Mouse (Mus musculus): ENCODE measurements at regions not wholly inside any gene's neighbourhood (a gene's known extent, or its start where the extent isn't known, plus 50 kb on each side); places are given as distances from the start of the nearest gene placed in this dataset.
"Not testable (repeated sequence)": the region's sequence is repeated elsewhere in the genome, so short reads cannot be mapped to it uniquely, and the experiment has no call there.

DNA sequence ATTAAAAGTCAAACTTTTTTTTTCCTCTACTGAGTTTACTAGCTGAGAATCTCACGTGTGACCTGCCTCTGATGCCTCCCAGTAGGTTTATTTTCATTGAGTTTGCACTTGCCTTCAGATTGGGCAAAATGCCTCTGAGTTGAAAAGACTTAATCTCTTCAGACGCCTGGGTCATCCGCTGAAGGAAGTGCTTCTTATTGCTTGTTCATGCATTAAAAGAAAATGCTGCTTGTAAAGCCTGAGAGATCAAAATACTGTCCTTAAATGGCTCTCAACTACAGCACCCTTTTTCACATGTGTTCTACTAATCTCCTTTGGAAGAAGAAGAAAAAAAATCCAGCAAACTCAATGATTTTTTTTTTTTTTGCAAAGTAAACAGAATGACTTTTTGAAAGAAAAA, 351.5 kb downstream of the Kcnh5 start:
- no peak for DNase-seq

DNA sequence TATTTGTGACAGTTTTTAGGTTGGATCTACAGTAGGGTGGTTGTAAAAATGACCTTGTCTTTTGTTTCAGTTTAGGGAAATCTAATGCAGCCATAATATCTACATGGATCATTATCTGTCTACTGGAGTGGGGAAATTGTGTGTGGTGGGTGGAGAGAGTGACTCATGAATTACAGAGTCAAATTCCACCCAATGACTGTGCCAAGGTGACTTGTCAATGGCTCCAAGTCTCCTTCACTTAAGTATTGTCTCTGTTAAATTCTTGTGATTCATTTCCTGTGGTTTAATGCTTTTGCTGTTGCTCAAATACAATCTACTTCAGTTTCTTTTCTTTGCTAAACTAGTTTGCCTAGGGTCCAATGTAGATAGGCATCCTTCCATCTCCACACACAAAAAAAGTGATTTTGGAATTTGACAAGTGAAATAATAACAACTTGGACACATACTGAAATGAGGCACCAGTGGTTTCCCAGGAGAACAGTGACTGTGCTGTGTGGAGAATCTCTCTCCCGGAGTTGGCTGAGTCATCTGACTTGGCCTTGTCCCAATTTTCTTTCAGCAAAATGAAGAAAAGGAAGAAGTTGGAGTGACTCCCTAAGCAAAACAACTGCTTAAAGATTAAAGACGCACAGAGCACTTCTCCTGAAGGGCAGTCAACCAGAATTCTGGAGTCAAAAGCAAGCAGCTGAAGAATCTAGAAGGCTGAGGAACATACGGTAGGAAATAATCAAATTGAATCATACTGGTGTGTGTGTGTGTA, 352.2 kb downstream of the Kcnh5 start:
- DNase-seq, result peak; percentile 24

DNA sequence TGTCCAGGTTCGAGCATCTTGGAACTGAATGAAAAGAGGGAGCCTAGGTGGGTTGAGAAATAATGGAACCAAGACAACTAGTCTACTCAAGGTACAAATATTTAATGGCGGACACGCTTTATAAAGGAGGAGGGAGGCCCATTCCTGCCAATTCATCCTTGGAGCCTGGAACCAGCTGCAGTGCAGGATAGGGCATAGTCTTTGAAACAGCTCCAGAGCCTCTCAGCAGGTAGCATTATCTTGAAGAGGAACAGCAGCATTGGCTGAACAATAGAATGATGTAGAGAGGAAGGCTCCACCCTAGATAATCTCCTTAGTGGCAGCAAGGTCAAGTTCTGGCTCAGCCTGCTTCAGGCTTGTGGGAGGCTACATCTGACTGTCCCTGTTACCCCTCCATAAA, 361.0 kb downstream of the Kcnh5 start:
- not testable (repeated sequence) for DNase-seq

DNA sequence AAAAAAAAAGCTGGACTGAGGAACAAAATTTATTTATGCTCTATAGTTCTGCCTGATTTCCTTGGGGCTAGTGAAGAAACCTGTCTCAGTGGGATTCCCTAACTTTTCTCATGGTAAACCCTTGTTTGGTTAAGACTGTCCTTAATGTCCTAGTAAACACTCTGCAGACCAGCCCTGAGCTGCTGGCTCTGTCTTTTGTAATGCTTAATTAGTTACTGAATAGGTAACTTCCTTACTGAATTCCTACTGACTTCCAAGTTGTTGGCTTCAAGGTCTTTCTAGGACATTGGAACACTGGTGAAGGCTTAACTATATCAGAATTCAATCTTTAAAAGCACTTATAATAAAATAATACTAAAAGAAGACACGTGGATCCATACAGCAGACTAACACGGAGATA, 368.6 kb downstream of the Kcnh5 start:
- DNase-seq, result not testable (repeated sequence)

GRCm38 (mm10) chr12:74807926-74808325, 369.2 kb downstream of the Kcnh5 start:
- DNase-seq, result not testable (repeated sequence)

DNA sequence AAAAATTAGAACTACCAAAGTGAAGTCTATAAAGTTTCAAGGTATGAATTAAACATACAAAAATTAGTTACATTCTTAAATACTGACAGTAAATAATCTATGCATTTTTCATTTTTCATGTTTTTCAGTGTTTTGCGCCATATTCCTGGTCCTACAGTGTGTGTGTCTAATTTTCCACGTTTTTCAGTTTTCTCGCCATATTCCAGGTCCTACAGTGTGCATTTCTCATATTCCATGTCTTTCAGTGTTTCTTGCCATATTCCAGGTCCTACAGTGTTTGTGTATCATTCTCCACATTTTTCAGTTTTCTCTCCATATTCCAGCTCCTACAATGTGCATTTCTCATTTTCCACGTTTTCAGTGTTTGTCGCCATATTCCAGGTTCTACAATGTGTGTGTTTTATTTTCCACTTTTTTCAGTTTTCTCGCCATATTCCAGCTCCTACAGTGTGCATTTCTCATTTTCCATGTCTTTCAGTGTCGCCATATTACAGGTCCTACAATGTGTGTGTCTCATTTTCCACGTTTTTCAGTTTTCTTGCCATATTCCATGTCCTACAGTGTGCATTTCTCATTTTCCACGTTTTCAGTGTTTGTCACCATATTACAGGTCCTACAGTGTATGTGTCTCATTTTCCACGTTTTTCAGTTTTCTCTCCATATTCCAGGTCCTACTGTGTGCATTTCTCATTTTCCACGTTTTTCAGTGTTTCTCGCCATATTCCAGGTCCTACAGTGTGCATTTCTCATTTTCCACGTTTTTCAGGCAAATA, 373.2 kb downstream of the Kcnh5 start:
- DNase-seq, result no peak

DNA sequence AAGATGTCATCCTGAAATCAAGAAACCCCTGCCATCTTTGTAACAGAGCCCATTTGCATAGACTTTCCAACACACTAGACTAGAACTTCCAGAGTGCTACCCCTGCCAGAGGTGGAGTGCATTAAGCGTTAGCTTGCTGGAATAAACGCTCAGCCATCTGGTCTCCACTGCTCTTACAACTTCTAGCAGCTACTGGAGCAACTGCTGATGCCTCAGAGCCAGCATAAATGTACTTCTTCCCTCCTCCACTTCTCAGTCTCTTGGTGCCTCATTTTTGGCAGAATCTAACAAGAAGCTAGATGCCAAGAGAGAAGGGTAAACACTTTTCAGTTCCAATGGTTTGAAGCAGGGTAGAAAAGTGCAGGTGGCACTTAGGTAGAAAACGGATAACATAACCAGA, 385.1 kb downstream of the Kcnh5 start:
- DNase-seq, result no peak

- no peak for DNase-seq
These were observed 414.8 kb downstream of the Kcnh5 start for GRCm38 (mm10) chr12:74762284-74762683.

- DNase-seq, result no peak
These were observed 428.9 kb upstream of the Gm11042 start for GRCm38 (mm10) chr12:74745051-74745450.

DNA sequence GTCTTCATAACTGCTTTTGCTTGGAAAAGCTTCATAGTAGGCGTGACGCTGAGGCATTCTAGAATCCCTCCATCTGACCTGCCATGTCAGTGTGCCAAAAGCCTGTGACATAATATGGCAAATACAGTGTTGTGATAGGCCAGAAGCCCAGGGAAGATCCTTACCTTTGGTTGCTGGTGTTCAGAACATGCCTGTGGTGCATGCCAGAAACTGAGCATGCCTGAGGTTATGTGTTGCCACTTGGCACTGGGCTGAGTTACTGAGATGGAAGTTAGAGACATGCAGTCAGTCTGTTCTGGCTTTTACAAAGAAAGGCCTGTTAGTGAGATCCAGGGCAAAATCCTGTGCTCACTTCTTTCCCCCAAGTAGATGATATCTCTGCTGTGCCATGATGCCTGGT, 412.7 kb upstream of the Gm11042 start:
- no peak for DNase-seq

- DNase-seq, result no peak
These were observed 363.0 kb upstream of the Gm11042 start for GRCm38 (mm10) chr12:74679149-74679548.

- DNase-seq, result no peak
These were observed 361.6 kb upstream of the Gm11042 start for GRCm38 (mm10) chr12:74677835-74678234.

GRCm38 (mm10) chr12:74658406-74658805, 342.2 kb upstream of the Gm11042 start:
- no peak for DNase-seq

DNA sequence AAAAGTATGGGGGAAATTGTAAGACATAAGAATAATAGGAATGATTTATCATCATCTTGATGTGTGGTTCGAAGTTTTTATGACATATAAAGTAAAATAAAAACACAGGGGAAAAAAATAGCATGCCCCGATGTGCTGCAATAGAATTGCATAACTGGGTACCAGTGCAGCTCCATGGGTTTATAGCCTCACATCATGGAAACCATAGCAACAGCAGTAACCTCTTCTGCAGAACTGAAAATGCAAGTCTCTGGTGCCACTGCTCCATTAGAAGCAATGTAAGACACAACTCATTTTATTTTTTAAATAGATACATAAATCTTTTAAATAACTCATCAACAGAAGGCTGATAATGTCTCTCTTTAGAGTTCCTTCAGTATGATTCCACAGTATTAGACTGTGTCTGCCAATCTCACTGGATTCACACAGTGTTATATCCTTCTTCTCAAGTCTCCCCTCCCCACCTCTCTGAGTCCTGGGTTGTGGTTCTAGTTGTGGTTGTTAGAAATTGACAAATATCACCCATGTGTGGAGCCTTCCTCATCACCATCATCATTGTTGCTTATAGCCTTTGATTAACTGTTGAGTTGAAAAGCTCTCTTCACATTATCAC, 340.9 kb upstream of the Gm11042 start:
- DNase-seq, result no peak

- no peak for DNase-seq
These were observed 335.1 kb upstream of the Gm11042 start for GRCm38 (mm10) chr12:74651256-74651655.

DNA sequence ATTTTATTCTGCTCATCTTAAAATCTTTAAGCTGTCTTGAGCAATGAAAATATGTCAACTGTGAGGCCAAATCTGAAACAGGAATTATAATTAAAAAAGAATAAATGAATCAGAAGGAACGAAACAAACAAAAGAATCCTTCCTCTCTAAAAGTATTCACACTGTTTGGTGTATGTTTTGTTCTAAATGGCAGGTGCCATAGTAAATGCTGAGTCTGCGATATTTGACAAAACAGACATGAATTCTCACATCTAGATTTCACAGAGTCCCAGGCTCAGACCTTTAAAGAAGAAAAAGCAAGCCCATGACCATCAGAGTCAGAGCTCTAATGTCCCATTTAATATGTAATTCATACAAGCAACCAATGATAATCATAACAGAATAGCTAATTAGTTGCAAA, 316.6 kb upstream of the Gm11042 start:
- DNase-seq, result no peak

GRCm38 (mm10) chr12:74595208-74595607, 279.0 kb upstream of the Gm11042 start:
- no peak for DNase-seq

DNA sequence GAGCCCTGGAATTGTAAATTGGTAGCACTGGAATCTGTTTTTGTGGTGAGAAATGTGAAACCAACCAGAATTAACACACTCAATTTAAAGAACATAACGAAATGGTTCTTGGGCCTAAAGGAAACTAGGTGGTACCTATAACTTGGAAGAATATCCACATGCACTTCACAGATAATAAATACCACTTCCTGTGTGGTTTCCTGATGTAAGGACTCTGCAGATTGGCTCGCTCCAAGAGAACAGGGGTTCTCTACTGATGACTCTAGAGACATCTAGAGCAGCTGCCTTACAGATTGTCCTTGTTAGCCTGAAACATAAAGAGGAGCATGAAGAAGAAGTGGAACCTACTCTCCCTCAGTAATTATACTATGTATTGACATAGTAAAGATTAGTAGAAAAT, 238.4 kb upstream of the Gm11042 start:
- DNase-seq, result no peak

DNA sequence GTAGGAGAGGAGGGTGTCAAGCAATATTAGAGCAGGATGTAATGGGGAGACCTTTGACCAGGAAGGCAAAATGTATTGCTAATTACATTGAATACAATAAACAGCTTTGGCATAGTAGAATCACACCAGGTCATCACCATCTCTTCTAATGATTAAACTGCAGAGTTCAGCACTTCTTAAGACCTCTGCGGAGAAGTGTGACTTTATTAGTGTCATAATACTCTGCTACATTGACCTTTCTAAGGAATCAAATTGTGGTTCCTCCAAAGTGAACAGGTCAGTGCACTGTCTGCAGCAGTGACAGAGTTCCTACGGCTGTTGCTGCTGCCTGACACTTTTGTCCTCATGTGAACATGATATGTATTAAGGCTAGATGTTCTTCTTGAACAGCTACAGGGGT, 228.0 kb upstream of the Gm11042 start:
- DNase-seq, result no peak

DNA sequence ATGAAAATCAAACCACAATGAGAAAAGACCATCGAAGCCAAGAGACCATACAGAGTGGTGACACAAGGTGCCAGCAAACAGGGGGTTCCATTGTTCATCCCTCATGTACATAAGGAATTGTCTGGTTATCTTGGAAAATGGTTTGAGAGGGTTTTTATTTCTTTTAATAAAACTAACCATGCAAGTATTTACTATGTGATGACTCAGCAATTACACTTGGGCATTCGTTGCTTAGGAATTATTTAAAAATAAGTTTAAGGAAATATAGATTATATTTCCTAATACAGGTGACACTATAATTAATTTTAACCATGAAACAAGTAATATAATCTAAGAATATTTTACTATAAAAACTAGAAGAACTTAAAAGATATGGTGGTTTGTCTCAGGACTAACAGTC, 218.7 kb upstream of the Gm11042 start:
- no peak for DNase-seq

GRCm38 (mm10) chr12:74528983-74529566, 212.9 kb upstream of the Gm11042 start:
- DNase-seq, result no peak

DNA sequence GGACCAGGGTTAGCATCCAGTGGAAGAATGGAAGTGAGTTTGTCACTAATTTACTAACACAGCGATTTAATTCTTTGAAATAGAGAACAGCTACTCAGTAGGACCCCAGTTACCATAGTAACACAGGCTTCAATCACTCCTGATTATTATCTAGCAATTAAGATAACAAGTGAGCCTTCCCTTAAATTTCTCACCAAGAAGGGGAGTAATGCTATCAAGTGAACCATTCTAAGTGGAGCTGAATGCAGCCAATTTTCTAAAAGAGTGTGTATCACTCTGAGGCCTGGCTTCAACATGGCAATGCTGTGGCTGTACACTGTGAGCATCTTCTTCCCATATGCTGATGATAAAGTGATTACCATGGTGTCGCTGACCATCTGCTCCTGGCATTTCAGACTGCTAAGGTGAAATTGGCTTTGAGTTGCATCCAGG, 211.0 kb upstream of the Gm11042 start:
- peak; percentile 5 for DNase-seq

- no peak for DNase-seq
These were observed 207.8 kb upstream of the Gm11042 start for GRCm38 (mm10) chr12:74523988-74524387.

DNA sequence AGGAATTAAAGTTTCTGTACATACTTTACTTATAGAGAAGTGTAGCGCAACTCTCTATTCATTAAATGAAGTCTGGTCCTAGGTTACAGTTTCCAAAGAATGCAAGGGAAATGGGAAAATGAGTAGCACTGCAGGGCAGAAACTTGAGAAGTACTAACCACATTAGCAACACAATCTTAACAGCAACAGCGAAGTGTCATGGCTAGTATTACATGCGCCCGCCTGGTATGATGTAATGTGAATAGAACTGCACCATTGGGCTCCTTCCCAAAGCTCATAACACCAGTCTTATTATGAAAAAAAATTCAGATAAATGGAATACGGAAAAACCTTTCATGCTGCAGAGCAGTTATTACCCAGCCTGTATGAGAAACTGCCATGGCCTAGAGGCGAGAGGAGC, 201.8 kb upstream of the Gm11042 start:
- no peak for DNase-seq
